Mouse (Mus musculus) mammary gland, adult 2 months (tissue): ENCODE measurements around the gene Casc4. TPM values are rescaled to one million over a fixed set of nuclear protein-coding genes. Genes with fewer than 3 reads are reported as not detected.

Experiments used
- polyA plus RNA-seq: library from polyadenylated mRNA; depleted of rRNA; stranded (reverse); fragments of >200 nt; gene quantifications from 2 replicates; pipeline ENCODE4 v1.2.3, GENCODE M21; 2012; ENCODE audit warnings: low replicate concordance; rRNA removed

Gene Casc4
- 1.9 and 5.1 TPM in 2 replicates for polyA plus RNA-seq

DNA sequence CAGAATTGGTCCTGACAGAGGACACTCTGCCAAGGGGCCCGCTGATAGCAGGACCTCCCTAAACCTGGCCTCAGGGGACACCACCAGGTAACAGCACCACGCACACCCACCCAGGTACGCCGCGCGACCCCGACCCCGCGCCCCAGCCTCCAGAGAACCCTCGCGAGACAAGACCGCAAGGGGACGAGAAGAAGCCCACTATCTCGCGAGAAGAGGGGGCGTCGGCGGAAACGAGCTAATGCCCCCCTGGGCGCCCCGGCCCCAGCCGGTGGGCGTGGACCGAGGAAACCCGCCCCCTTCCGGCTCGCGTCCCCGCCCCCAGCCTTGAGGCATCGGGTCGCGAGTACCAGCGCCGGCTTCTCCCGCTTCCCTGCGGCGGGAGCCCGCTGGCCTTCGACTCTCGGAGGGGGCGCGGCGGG, at the start of gene Casc4:
Casc4 (plus strand) TSS at position 339 of the 419 bp plus-strand sequence.

DNA sequence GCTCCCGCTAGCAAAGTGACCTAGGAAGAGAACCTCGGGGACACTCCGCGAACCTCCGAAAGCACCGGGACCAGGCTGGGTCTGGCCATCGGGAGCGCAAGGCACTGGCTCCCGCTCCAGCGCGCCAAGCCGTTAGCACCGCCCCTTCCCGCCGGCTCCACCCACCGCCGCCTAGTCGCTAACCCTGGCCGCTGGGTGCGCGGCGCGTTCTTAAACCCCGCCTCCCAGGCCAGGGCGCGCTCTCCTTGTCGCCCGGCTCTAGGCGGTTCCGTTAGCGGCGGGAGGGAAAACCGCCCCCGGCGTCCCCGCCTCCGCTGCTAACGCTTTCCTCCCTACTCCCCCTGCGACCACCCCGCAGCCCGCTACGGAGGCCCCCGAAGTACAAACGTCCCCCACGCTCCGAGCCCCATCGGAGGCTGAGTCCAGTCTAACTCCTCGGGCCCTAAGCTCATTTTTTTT, 89.0 kb downstream of the Casc4 start, which contains the start of the genes Ctdspl2 and Mageb3:
Ctdspl2 (plus strand) TSS at position 237 of the 459 bp plus-strand sequence.
Mageb3 (minus strand) TSS at position 328 of the 459 bp plus-strand sequence.

Other genes starting within 250 kb of the Casc4 start
- gene Frmd5, start 59.9 kb upstream of the Casc4 start, polyA plus RNA-seq: 0.75 and 0.90 TPM in 2 replicates
- 2.9 and 6.6 TPM in 2 replicates for gene Ctdspl2, start 89.0 kb downstream of the Casc4 start, polyA plus RNA-seq
- not detected in 2 replicates for gene Mageb3, start 89.1 kb downstream of the Casc4 start, polyA plus RNA-seq
- gene Eif3j1, start 161.6 kb downstream of the Casc4 start, polyA plus RNA-seq: 4.8 and 6.6 TPM in 2 replicates